Mouse (Mus musculus) right cerebral cortex, postnatal 10 days (tissue): ENCODE data around the gene Olfr584.

ENCODE experiments used
- DNase-seq, 2 experiments: peaks; one replicate each; pipeline ENCODE4 v3.0.0; 2021; ENCODE audit warnings: low spot score in 2 of 2

Olfr584 gene

DNA sequence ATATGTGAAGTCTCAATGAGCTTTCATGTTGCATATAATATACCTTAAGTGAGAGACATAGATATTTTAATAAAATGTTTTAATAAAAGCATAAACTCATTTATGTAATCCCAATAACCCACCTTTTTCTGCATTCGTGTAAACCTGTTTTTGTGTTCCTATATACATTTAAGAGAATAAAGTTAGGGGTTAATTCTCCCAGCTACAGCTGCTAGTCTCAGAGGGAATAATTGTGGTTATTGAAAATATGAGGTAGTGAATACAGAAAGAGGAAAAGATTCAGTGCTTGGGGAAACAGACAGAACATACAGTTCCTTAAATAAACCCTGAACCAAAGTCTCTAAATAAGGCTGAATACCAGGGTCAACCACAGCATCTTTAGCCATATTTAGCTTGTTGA lies at the start of gene Olfr584:
Gene Olfr584, plus strand, starts transcription at position 301 of the 400 bp plus-strand sequence.
- no peak for DNase-seq

DNA sequence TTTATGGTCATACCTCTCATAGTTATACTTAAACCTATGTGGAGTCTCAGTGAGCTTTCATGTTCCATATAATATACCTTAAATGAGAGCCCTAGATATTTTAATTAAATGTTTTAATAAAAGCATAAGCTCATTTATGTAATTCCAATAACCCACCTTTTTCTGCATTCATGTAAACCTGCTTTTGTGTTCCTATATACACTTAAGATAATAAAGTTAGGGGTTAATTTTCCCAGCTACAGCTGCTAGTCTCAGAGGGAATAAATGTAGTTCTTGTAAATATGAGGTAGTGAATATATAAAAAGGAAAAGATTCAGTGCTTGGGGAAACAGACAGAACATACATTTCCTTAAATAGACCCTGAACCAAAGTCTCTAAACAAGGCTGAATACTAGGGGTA lies 44.0 kb upstream of the Olfr584 start, which contains the start of gene Olfr582:
Gene Olfr582, plus strand, starts transcription at position 301 of the 400 bp plus-strand sequence.
- no peak for DNase-seq

DNA sequence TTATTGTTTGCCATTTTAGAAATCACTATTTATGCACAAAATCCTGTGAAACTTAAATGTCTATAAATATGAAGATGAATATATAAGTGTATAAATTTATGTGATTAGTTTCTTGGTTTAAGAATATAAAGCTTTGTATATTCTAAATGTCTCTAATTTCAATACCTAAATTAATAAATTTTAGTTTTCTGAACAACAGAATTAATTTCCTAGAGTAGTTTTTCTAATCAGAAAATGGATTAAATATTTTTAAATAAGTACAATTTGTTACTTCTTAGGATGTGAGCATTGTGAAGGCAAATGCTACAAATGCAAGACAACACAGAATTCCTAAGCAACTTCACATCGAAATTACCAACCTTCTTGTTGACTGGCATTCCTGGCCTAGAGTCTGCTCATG lies 30.7 kb upstream of the Olfr584 start, which contains the start of gene Olfr583:
Gene Olfr583, plus strand, starts transcription at position 301 of the 400 bp plus-strand sequence.
- DNase-seq, result no peak

DNA sequence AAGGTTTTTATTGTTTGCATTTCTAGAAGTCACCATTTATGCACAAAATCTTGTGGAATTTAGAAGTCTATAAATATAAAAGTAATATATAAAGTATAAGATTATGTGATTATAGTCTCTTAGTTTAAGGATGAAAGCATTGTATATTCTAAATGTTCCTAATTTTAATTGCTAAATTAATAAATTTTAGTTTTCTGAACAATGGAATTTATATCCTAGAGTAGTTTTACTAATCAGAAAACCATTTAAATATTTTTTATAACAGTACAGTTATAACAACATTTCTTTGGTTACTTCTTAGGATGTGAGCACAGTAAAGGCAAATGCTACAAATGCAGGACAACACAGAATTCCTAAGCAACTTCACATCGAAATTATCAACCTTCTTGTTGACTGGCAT lies 15.7 kb downstream of the Olfr584 start, which contains the start of gene Olfr585:
Gene Olfr585, plus strand, starts transcription at position 301 of the 400 bp plus-strand sequence.
- no peak for DNase-seq

DNA sequence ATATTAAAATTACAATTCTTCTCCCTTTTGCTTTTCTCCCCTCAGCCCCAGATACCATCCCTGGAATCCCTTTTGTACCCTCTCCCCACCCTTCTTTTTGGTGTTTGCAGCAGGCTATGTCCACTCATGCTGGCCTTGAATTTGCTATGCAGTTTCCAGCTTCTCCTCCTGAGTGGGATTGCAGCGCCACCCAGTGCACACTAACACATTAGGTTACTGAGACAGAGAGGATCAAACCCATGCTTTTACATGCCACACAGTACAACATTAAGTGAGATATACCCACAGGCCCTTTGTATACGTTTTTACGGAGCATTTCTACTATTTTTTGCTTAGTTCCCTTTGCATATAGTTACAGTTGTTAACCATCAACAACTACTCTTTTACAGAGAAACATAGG lies 37.7 kb downstream of the Olfr584 start:
- peak in 1 of 2 experiments; percentile 19 for DNase-seq

DNA sequence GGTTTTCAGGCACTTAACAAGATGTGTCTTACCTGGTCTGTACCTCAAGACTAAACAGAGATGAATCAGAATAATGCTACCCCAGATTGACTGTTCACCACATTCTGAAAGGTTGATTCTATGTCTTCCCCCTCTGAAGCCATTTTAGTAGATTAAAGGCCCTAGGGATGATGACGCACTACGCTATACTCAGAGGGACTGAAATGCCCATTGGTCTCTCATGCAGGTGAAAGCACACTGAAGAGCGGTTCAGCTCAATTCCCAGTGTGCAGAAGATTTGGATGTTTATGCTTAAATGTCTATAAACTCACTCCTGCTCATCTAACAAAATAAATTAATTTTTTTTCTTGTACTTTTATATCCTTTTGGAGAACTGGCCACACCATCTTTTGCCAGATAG lies 43.9 kb downstream of the Olfr584 start, which contains the start of gene Olfr586:
Gene Olfr586, minus strand, starts transcription at position 101 of the 400 bp plus-strand sequence.
- DNase-seq, result no peak
